Mouse (Mus musculus): ENCODE data around the gene Gna14.

DNA sequence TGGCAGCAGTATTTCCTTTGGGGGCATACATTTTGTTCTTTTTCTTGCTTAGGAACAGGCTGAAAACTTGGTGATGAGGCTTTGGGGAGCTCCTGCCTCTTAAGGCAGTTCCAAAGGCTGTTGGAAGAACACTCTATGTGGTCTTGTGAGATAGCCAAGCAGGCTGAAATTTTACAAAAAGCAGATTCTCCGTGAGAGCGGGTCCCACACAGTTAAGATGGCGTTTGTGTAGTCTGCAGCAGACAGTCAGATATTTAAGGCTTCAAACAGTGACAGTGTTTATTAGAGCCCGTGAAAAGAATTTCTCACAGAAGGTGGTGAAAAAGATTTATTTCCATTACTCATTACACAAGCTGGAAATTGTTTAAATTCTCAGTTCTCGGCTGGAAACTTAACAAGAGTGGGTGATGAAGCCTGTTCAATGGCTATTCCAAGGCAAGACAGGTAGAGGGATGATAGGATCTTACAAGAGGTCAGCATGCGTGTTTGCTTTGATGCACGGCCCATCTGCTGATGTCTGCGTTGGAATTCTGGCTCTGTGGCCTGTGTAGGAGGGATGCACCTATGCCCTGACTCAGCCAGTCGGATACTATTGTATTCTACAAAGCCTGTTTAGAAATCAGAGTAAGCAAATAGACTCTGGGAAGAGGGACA lies 123.8 kb downstream of the Gna14 start:
- no peak for TF ChIP-seq POLR2A (IDR thresholded peaks at IDR 0.05; ENCODE audit: borderline replicate concordance, insufficient read depth, low read length)
- no peak for TF ChIP-seq CTCF (IDR thresholded peaks at IDR 0.05; ENCODE audit: borderline replicate concordance, insufficient read depth, low read depth, low read length)

Measured in cerebellum, adult 2 months (tissue).